Mouse (Mus musculus) kidney, adult 10 weeks (tissue): ENCODE results near the gene Olfr558. TPM values are rescaled to one million over a fixed set of nuclear protein-coding genes. Genes with fewer than 3 reads are reported as not detected.

Experiments
- polyA plus RNA-seq: library from polyadenylated mRNA; stranded (reverse); fragments of 350-450 nt; fragmentation: Illumina TruSeq; extraction: RNeasy Lipid Tissue Mini Kit (QIAGEN cat#74804); gene quantifications from one replicate; pipeline ENCODE4 v1.2.3, GENCODE M21; 2014; ENCODE audit warnings: low read depth, low replicate concordance

The Olfr558 gene
- 5.7 TPM for polyA plus RNA-seq

DNA sequence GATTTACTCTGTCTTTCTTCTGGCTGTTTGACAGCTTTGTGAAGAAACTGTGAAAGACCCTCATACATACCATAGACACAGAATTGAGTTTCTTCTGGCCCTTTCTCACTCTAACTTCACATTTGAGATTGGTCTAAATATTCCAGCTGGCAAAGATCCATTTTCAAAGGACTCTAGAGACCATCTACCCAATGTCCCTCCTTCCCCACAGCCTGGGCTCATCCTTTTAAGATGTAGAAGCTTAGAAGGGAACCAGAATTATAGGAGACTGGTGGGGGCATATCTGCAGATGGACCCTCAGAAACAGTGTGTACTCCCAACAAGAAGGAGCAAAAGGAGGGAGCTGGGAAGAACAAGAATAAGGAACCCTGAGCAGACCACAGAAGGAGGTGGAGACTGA, at the start of gene Olfr558:
TSS of gene Olfr558 (plus strand) at position 301 of the 400 bp plus-strand sequence.

DNA sequence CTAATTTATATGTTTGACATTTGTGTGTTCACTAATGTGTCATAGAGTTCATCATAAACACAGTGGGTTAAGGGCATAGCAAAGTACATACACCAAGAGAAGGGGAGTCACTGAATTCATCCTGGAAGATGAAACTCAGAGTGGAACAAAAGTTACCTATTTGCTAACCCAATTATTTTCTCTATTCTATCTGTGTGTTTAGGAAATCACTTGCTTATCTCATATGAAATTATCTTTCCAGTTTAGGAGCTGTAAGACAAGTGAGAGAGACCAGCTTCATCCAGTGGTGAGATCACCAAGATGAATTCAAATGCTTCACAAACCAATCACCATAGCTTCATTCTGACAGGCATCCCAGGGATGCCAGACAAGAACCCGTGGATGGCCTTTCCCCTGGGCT, 43.5 kb upstream of the Olfr558 start, which contains the start of gene Olfr555:
TSS of gene Olfr555 (plus strand) at position 301 of the 400 bp plus-strand sequence.

DNA sequence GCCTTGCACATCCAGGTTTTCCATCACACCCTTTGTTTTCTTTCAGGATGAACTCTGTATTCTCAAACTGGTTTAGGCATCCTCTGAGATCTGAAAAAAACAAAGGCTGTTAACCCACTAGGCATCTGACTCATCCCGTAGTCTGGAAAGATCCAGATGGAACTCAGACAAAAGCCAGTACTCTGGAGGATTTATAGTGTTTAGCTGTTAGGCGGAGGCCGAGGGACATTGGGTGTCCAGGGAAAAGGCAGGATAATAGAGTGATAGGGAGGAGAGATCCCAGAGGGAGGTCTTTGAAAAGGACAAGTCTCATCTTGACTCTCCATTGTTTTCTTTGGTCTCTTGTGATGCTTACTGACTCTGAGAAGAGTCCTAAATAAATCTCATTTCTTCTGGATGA, 37.4 kb upstream of the Olfr558 start, which contains the start of gene Olfr556:
TSS of gene Olfr556 (plus strand) at position 301 of the 400 bp plus-strand sequence.

DNA sequence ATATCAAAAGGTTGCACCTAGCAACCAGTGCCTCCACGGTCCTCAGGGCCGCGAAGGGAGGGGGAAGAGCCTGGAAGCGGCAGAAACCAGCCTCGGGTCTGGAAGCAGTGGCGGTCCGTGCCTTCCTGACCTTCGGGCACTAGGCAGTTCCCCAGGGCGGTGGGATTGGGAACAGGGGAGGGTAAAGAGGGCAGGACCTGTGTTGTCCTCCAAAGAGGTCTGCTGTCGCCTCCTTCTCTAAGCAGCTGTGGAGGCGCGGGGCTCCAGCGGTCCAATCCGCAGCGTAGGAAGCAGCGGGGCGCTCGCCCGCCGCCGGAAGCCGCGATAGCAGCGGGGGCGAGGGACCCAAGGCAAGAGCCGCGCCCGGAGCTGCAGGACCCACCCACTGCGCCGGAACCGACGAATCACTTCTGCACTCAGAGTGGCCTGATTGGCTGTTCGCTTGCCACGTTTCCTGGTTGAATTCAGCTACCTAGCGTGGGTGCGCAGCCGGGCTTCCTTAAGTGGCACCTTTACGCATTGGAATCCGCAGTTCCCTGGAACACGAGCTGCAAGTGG, 15.0 kb upstream of the Olfr558 start, which contains the start of gene Trim68:
TSS of gene Trim68 (minus strand) at position 384 of the 558 bp plus-strand sequence.

DNA sequence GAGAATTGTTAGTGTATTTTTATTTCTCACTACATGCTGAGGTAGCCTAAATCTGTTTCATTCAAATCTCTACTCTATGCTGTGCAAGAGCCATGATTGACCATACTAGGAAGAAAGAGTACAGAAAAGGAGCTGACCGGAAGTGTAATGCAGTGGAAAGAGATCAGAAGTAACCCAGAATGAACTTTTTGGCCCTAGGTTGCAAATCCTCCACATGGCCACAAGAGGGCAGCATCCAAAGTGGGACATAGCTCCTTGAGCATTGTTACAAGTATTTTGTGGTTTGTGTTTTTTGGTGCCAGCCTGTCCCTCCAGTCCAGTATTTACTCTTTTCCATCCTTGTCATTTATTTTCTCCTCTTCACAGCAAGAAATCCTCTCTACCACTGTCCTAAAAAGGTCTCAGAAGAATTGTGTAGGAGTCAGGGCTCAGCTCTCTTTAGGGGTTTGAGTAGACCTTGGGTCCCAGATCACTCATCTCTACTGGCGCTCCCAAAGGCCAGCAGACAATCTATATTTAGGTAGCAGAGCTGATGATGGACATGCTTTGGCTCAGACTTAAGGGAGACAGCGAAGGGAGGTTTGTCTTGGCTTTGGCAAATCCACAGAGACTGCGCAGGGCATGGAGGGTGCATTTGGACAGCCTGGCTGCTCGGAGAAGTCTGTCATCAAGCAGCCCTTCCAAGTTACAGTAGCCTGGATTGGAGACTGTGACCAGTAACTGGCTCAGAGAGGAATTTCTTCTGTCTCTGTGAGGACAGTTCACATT, 6.5 kb upstream of the Olfr558 start, which contains the start of gene Olfr557:
TSS of gene Olfr557 (plus strand) at position 553 of the 768 bp plus-strand sequence.

DNA sequence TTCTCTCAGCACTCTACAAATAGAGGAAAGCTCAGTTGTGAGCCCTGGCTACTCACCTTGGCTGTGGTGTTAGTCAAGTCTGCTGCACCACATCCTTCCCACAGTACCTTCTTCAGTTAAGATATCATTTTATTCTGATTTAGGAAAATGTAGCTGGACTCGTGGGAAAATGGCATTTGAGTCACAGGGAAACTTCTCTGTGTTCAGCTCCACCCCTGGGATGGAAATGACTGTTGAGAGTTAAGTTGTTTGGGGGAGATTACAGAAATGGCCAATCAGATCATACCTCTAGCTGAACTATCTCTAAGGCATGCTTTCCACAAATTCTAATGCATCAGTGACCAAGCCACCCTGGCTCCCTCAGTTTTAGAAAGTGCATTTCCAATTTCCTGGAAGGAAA, 17.0 kb downstream of the Olfr558 start, which contains the start of gene Olfr33:
TSS of gene Olfr33 (minus strand) at position 101 of the 400 bp plus-strand sequence.

DNA sequence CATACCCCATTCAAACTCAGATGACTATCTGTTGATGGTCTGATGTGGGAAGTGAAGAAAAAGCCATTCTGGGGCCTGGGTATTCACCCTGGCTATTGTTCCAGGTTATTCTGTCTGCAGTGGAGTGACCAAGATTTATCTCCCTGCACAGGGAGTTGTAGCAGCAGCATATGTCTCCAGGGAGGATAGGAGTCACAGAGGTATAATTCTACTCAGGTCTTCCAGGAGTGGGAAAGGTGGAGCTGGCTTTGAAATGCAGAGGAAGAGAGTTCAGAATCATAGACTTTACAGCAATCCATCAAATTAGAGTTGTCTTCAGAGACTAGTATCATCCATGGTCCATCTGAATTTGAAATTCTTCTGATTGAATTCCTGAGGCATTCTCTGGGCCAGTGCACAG, 25.4 kb downstream of the Olfr558 start, which contains the start of gene Olfr559:
TSS of gene Olfr559 (minus strand) at position 101 of the 400 bp plus-strand sequence.

DNA sequence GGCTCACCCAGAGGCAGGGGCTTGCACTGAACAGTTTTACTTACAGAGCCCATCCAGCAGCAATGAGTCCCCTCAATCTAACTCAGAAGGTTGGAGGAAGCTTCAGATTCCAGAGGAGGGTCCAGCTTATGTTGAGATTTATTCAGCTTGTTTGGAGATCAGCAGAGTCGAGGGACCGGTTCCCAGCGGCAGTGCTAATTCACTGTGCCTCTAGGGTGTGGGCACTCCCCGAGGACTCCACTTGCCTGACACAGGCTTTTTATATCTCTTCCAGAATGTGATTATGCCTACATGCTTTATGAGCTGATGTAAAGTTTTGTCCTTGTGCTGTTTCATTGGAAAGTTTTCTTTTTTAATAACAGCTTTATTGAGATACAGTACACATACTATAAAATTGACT, 57.3 kb downstream of the Olfr558 start, which contains the start of the genes Olfr560 and Olfr78:
TSS of gene Olfr560 (minus strand) at position 101 of the 400 bp plus-strand sequence.
TSS of gene Olfr78 (minus strand) at position 206 of the 400 bp plus-strand sequence.

Other genes with a start within 250 kb of the Olfr558 start
- not detected for gene Olfr543, start 220.5 kb upstream of the Olfr558 start, polyA plus RNA-seq
- gene Olfr544, start 213.9 kb upstream of the Olfr558 start, polyA plus RNA-seq, result not detected
- not detected for gene Olfr545, start 202.6 kb upstream of the Olfr558 start, polyA plus RNA-seq
- gene Olfr547, start 167.5 kb upstream of the Olfr558 start, polyA plus RNA-seq, result not detected
- gene Olfr548-ps1, start 161.3 kb upstream of the Olfr558 start, polyA plus RNA-seq, result not detected
- not detected for gene Olfr549, start 152.3 kb upstream of the Olfr558 start, polyA plus RNA-seq
- gene Trim21, start 136.7 kb upstream of the Olfr558 start, polyA plus RNA-seq, result 8.2 TPM
- not detected for gene Olfr550, start 130.8 kb upstream of the Olfr558 start, polyA plus RNA-seq
- not detected for gene Olfr551, start 110.3 kb upstream of the Olfr558 start, polyA plus RNA-seq
- not detected for gene Olfr552, start 104.4 kb upstream of the Olfr558 start, polyA plus RNA-seq
- gene Olfr553, start 84.0 kb upstream of the Olfr558 start, polyA plus RNA-seq, result not detected
- gene Olfr554, start 63.8 kb upstream of the Olfr558 start, polyA plus RNA-seq, result not detected
- not detected for gene Olfr555, start 43.4 kb upstream of the Olfr558 start, polyA plus RNA-seq
- not detected for gene Olfr556, start 37.3 kb upstream of the Olfr558 start, polyA plus RNA-seq
- 5.0 TPM for gene Trim68, start 14.9 kb upstream of the Olfr558 start, polyA plus RNA-seq
- not detected for gene Olfr557, start 6.3 kb upstream of the Olfr558 start, polyA plus RNA-seq
- gene Olfr33, start 16.9 kb downstream of the Olfr558 start, polyA plus RNA-seq, result not detected
- gene Olfr559, start 25.3 kb downstream of the Olfr558 start, polyA plus RNA-seq, result not detected
- not detected for gene Olfr560, start 57.2 kb downstream of the Olfr558 start, polyA plus RNA-seq
- 0.97 TPM for gene Olfr78, start 57.3 kb downstream of the Olfr558 start, polyA plus RNA-seq
- gene Olfr561, start 69.0 kb downstream of the Olfr558 start, polyA plus RNA-seq, result not detected
- gene Olfr564, start 101.3 kb downstream of the Olfr558 start, polyA plus RNA-seq, result not detected
- not detected for gene Olfr566, start 156.6 kb downstream of the Olfr558 start, polyA plus RNA-seq
- not detected for gene Olfr568, start 174.9 kb downstream of the Olfr558 start, polyA plus RNA-seq
- not detected for gene Olfr569, start 188.7 kb downstream of the Olfr558 start, polyA plus RNA-seq
- not detected for gene Olfr570, start 192.4 kb downstream of the Olfr558 start, polyA plus RNA-seq
- gene Olfr571, start 215.3 kb downstream of the Olfr558 start, polyA plus RNA-seq, result not detected
- not detected for gene Olfr572, start 222.2 kb downstream of the Olfr558 start, polyA plus RNA-seq
- gene Olfr573-ps1, start 240.4 kb downstream of the Olfr558 start, polyA plus RNA-seq, result not detected
- not detected for gene Olfr574, start 246.3 kb downstream of the Olfr558 start, polyA plus RNA-seq